Mouse (Mus musculus): ENCODE data around the gene Ddx60.

The Ddx60 gene

DNA sequence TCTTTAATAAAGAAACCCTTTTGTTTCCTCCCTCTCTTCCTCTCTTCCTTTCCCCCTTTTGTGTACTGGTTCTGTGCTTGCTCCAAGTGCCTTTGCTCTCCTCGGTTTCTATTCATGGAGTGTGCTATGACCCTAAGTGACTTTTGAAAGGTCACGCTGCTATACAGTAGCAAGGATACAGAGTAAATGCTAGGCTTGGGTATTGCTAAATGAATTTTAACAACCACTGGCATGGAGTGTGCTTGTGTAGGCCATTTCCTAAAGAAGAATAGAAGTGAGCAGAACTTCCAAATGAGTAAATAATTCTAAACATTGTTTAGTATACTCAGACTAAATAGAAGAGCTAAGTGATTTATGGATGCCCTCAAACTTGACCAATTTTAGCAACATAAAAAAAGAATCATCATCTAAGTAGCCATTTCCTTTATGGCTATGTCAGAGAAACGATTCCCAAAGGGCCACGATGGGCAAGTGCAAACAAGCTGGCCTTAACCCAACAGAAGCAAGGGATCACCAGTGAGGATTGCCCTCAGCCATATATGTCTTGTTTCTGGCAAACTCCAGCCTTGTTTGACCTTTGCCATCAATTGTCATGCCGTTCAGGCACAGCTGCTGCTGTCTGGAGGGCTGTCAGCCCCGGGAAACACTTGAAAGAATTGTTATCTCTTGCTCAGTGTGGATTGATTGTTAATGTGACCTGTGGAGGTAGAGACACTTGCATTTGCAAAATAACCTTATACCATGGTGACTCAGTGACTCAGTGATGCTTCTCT is 58.0 kb downstream of the Ddx60 start:
- no peak for DNase-seq (ENCODE audit: low read depth, low spot score)

DNA sequence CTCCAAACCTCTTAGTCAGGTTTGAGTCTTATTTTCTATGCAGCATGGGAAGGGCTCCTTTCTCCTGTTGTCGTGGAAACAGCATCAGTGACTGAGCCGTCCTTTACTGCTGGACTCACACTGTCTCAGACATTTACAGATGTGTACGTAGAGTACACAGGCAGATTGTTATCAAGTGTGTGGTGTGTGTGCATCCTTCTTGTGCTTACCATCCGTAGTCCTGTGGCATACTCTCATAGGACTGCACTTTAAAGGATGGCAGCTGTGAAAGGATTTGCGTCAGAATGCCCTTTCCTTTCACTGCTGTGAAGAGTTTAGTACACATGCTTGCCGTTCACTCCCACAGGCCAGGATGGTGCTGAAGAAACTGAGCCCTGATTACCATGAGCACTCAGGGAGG is 61.6 kb downstream of the Ddx60 start:
- DNase-seq (ENCODE audit: low read depth, low spot score): no peak

DNA sequence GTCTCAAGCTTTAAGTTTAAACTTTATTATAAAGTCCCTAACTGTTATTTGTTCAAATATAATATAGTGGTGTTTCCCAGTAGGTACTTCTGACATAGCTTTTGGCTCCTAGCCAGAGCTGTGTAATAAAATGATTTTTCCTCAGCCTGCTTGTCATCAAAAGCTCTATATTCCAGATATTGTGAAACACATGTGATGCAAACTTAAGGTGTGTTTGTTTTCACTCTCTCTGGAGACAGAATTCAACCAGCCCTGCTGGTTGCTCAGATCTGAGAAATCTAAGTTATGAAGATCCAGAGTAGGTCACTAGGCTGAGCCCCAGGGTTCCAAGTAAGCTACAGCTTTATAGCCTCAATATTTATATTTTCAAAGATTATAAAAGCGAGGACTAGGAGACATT is 64.9 kb downstream of the Ddx60 start:
- no peak for DNase-seq (ENCODE audit: low read depth, low spot score)

DNA sequence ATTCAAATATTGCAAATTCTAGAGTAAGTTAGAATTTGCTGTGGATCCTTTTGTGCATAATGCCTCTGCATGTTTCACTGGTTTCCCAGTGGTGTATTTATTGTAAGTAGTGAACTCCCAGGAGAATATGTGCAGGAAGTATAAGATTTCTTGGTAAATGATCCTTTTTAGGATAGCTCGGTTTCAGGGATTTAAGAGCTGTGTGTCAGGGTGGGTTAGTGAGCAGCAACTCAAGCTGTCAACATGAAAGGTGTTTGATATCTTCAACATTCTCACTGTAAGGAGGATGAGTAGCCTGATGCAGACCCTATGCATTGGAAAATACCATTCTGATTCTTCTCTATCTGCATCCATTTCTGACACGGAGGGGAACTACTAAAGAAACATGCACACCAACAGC is 69.2 kb downstream of the Ddx60 start:
- DNase-seq (ENCODE audit: low read depth, low spot score): no peak

DNA sequence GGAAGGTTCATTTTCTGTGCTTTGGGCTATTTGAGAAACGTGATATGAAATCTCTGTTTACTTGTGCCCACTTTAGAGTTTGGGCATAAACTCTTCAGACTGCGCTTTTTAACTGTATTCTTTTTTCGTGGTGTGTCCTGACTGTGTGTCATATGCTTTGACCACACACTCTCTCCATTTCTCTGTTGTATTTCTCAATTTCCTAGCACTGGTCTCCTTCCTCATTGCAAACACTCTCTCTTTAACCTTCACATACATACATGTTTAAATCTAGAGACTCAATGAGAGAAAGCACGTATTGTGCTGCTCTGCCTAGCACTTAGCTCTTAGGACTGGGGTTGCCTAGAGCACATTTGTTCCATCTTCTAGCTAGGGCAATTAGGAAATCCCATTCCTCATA is 86.3 kb downstream of the Ddx60 start:
- DNase-seq (ENCODE audit: low read depth, low spot score): no peak

DNA sequence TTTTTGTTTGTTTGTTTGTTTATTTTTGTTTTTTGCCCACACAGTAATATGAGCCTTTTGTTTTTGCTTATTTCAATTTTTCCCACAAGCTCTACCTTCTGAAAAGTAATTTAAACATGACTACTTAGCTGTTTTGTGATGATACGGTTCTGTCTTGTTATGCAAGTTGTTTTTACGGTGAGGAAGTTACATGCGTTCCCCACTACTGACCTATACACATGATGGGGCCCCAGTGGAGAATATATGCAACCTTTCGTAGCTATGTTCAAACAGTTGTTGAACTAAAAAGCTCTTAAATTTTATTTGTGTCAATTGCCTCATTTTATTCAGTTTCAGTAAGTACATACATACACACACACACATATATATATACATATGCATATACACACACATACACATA is 86.7 kb downstream of the Ddx60 start:
- no peak for DNase-seq (ENCODE audit: low read depth, low spot score)

DNA sequence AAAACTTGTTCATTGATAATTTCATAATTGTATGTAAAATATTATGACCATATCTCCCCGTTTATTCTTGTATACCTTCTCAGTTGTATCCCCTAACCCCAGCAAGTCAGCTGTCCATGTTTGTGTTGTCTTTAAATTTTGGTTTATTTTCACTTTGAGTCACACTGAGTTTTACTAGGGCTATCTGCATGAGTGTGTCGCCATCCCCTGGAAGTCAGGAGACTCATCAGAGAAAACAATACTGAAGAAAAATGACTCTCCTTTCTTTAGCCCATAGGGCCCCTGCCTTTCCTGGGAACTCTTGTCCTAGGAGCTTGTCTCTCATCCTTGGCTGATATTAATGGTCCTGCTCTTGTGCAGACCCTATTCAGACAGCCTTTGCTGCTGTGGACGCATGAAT is 106.5 kb downstream of the Ddx60 start:
- no peak for DNase-seq (ENCODE audit: low read depth, low spot score)

DNA sequence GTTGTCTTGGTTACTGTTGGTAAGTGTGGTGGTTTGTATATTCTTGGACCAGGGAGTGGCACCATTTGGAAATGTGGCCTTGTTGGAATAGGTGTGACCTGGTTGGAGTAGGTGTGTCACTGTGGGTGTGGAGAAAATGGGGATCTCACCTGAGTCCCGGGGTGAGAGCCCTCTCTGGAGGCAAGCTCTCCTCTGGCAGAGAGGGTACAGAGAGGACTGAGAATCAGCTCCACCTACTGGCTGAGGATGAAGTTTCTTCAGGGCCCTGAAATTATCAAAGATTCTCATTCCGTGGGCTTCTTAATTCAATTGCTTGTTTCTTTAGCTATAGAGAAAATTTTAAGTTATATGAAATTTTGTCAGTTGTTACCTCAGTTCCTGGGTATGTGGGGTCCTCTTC is 118.9 kb downstream of the Ddx60 start:
- no peak for DNase-seq (ENCODE audit: low read depth, low spot score)

DNA sequence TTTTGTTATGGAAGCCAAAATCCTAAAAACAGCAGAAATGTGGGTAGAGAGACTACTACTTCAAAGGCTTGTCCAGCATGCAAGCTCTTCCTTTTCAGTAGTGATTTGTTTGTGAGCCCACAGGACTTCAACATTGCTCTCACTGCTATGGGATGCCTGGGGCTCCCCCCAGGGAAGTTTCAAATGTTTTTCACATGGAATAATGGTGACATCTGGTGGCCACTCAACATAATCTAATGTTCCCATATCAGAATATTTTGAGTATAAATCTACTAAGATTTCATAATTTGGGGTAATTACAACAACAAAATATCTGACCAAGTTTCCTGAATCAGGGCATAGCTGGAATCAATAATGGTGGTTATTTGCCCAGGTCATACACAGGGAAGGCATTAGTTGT is 132.5 kb downstream of the Ddx60 start:
- no peak for DNase-seq (ENCODE audit: low read depth, low spot score)

DNA sequence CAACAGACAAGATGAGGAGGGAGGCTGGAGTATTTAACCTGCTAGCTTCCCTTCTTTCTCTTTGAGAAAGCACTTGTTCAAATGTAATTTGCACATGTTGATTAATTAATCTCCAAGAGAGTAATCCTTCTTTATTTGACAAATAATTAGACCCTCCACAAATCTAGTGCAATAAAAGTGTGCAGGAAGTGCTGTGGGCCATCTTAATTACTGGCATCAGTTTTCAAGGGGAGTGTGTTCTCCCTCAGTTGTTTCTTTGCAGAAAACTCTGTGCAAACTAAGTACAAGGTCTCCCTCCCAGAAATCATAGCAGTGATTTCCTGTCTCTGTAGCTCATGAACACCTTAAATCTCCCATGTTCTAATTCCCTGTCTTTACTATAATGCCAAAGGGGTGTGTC is 140.4 kb downstream of the Ddx60 start:
- no peak for DNase-seq (ENCODE audit: low read depth, low spot score)

DNA sequence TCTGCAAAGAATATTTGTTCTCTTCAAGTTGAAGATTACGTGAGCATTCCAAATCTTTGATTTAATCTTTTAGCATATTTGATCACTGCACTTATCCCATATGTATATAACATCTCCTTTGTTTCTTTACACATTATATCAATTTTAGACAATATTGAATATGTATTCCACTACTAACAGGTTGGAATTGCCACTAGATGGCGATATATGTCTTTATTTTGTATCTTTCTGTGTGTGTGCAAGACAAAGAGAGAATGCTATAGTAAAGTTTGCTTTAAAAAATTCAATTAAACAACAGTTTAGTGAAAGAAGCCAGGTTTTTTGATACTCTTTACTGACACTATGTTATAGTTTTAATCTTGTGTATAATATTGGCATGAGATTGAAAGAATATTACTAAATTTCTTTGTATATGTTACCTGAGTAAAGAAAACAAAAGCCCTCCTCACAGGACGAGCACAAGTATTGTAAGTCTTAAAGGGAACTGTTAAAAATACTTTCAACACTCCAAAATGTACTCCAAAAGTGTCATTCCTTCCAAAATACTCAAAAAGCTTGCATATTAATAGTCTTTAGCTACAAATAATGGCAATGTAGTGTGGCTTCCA is 152.4 kb downstream of the Ddx60 start:
- DNase-seq (ENCODE audit: low read depth, low spot score): peak; percentile 13

DNA sequence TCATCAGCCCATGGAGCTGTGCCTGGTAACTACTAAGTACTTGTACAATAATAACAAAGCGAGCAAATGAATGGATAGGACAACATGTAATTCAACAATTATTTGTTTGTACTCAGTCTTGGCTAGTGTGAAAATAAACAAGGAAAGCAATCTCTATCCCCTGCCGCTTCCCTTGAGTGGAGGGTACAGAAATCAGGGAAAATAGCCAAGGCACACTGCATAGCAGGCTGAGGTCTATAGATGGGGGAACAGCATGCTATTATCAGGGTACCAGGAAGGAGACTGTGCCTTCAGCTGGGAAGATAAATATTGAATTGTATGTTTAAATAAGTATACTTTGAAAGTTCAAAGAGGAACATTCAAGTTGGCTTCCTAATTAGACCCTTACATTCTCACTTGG is 153.9 kb downstream of the Ddx60 start:
- DNase-seq (ENCODE audit: low read depth, low spot score): no peak
